Mouse (Mus musculus) kidney, postnatal 0 days (tissue): ENCODE measurements around the gene Ggt5. TPM values are rescaled to one million over a fixed set of nuclear protein-coding genes. Genes with fewer than 3 reads are reported as not detected.

Source experiments
- ATAC-seq: fragments of 200-750 bp; cut with Nextera tagmentation; replicated peaks from 2 replicates; pipeline ENCODE4 v1.8.0; 2017; ENCODE audit warnings: low read depth, moderate number of reproducible peaks, moderate TSS enrichment, moderate library complexity; ENCODE audit not compliant: low FRiP score
- DNase-seq: peaks from one replicate; pipeline ENCODE4 v3.0.0-alpha.2; 2016; ENCODE audit warnings: low spot score
- H3K27ac ChIP-seq: fragments of 300-500 bp; sonication (generic); 2 replicates; pipeline ENCODE4 v1.5.1; 2014; ENCODE audit warnings: mild to moderate bottlenecking
- H3K27me3 ChIP-seq: fragments of 300-500 bp; sonication (generic); 2 replicates; pipeline ENCODE4 v1.6.1; 2014; ENCODE audit warnings: low read length, mixed read lengths; ENCODE audit not compliant: insufficient read depth
- H3K36me3 ChIP-seq: fragments of 300-500 bp; sonication (generic); 2 replicates; pipeline ENCODE4 v1.6.1; 2014; ENCODE audit warnings: low read length, mixed read lengths; ENCODE audit not compliant: insufficient read depth
- H3K4me1 ChIP-seq: fragments of 300-500 bp; sonication (generic); replicated peaks from 2 replicates; pipeline ENCODE4 v1.6.1; 2014; ENCODE audit warnings: antibody characterized with exemption, low read length, mixed read lengths; ENCODE audit not compliant: insufficient read depth
- H3K4me2 ChIP-seq: fragments of 300-500 bp; sonication (generic); 2 replicates; pipeline ENCODE4 v1.6.1; 2014; ENCODE audit warnings: mild to moderate bottlenecking, low read length, moderate library complexity, mixed read lengths
- H3K4me3 ChIP-seq: fragments of 300-500 bp; sonication (generic); replicated peaks from 2 replicates; pipeline ENCODE4 v1.5.1; 2014; ENCODE audit warnings: low read depth, low read length
- H3K9ac ChIP-seq: fragments of 300-500 bp; sonication (generic); 2 replicates; pipeline ENCODE4 v1.6.1; 2014; ENCODE audit warnings: low read depth, low read length
- H3K9me3 ChIP-seq: fragments of 300-500 bp; sonication (generic); replicated peaks from 2 replicates; pipeline ENCODE4 v1.6.1; 2016; ENCODE audit warnings: low read length, inconsistent platforms, mixed read lengths
- CTCF ChIP-seq: IDR thresholded peaks from 2 replicates; pipeline ENCODE4 v1.5.1; 2016; ENCODE audit warnings: antibody characterized with exemption, low read depth, mild to moderate bottlenecking, moderate library complexity
- WGBS: fragments of 180-500 bp; shearing (Covaris S2); extraction: QIAGEN DNeasy Blood & Tissue Kit; methylation state at CpG from one replicate; pipeline ENCODE4 v1.1.7; 2014; 5-methylcytosine and 5-hydroxymethylcytosine counted together
- polyA plus RNA-seq: library from polyadenylated mRNA; unstranded; fragments of >200 nt; fragmentation: Nextera tagmentation; extraction: Ambion mirVana; gene quantifications from 2 replicates; pipeline ENCODE4 v1.2.1, GENCODE M21; 2015

Gene Ggt5
- polyA plus RNA-seq, 1 experiment from 2014 or later: 5.1 TPM

DNA sequence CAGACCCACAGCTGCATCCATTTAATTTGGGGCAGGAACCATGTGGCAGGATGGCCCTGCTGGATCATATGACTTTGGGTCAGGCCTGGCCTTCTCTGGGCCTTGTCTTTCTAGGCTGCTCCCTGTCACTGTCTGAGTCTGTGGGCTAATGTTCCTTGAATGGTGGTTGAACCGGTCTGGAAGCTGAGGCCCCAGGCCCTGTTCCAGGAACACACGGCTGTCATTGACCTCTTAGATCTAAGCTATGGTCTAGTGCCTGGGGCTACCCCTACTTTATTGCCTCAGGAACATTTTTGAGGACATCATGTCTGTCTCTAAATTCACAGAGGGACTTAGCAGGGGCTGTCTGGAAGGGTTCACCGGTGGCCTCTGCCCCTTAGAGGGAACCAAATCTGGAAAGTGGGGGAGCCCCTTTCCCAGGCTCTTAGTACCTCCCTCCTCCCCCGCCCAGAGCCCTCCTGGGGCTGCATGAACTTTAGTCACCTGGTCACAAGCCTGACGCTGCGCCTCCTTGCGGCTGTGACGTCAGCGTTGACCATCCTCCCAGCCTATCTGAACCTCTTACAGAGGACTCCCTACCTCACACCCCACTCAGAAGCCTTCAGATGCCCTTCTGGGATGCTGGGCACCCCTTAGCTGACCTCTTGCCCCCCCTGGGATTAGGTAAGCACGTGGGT is 18.0 kb upstream of the Ggt5 start:
- ATAC-seq (peak; percentile 27), DNase-seq (no peak)
- peak overlapping the region; percentile 68 for H3K27ac ChIP-seq
- 23% methylated on average over 10 of the region's 10 CpGs for WGBS
- peaks cover 11% of the 10 kb centered on the region for H3K4me1 ChIP-seq
- H3K9me3 ChIP-seq: no peaks in the 10 kb centered on the region
- no peaks in the 10 kb centered on the region for H3K36me3 ChIP-seq
- TF ChIP-seq CTCF: no peak
- H3K4me2 ChIP-seq: peak overlapping the region; percentile 23; the same call in 1 of the 2 replicates
- no peak overlapping the region for H3K4me3 ChIP-seq
- H3K27me3 ChIP-seq: no peaks in the 10 kb centered on the region
- H3K9ac ChIP-seq: 0 out of 2 replicates have a peak overlapping the region, but pooled peaks have one; percentile 18

DNA sequence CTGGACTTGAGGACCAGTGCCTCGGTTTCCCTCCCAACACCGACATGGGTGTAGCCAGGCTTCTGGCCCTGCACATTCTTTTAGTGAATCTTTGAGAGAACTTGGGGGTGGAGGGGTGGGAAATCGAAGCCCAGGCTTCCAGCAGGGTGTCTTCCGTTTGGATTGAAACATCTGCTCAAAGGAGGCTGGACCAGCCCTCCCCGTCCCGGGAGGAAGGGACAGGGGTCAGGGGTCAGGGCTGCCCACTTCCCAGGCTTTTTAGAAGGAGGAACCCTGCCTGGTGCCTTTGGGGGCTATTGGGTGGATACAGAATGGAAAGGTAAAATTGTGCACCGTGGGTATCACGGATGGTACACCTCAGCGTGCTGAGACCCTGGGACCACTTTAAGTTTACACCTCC is 17.2 kb upstream of the Ggt5 start:
- ATAC-seq (no peak), DNase-seq (no peak)
- H3K9ac ChIP-seq: 0 out of 2 replicates have a peak overlapping the region, but pooled peaks have one; percentile 18
- no peaks in the 10 kb centered on the region for H3K36me3 ChIP-seq
- no peaks in the 10 kb centered on the region for H3K9me3 ChIP-seq
- peak overlapping the region; percentile 23 for H3K4me2 ChIP-seq
- H3K27me3 ChIP-seq: no peaks in the 10 kb centered on the region
- peaks cover 11% of the 10 kb centered on the region for H3K4me1 ChIP-seq
- H3K27ac ChIP-seq: peak overlapping the region; percentile 70
- no peak overlapping the region for H3K4me3 ChIP-seq
- WGBS: 50% methylated on average over 9 of the region's 9 CpGs
- no peak for TF ChIP-seq CTCF

DNA sequence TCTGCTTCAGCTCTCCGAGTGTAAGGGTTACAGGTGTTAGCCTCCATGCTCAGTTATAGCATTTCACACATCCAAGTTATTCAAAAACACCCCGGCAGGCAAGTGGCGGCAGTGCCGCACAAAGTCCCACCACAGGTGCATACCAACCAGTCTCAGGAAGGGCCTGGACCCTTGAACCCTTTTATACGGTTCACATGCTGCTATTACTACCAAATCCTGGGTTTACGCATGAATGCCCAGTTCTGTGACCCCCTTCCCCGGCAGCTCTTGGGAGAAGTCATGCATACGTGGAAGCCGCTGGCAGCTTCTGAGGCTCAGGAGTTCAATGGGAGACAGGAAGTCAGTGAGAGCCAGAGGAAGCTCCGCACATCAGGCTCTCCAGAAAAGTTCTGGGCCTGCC is 16.0 kb upstream of the Ggt5 start:
- Histone ChIP-seq H3K4me2 (no peak overlapping the region), H3K9me3 (no peaks in the 10 kb centered on the region), H3K27ac (peak overlapping the region; percentile 70), H3K36me3 (no peaks in the 10 kb centered on the region), H3K4me3 (no peak overlapping the region), H3K9ac (no peak overlapping the region), H3K27me3 (no peaks in the 10 kb centered on the region), H3K4me1 (peaks cover 11% of the 10 kb centered on the region)
- DNase-seq: peak; percentile 70
- WGBS: 36% methylated on average over 10 of the region's 10 CpGs
- peak; percentile 80 for ATAC-seq
- no peak for TF ChIP-seq CTCF

DNA sequence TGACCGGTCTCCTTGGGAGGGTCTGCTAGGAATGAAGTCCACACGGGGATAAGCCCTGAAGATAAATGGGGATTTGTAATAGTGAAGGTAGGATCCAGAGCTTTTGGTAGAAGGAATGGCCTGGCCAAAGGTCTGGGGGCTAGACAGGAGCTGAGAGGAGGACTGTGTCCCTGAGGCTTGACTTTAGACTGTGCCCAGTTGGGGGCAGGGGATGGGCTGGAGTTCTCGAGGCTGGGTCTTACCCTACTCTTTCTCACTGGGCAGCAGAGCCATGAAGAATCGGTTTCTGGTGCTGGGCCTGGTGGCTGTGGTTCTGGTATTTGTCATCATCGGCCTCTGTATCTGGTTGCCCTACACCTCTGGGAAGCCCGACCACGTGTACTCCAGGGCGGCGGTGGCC is 15.2 kb upstream of the Ggt5 start:
- H3K27me3 ChIP-seq: no peaks in the 10 kb centered on the region
- H3K9me3 ChIP-seq: no peaks in the 10 kb centered on the region
- H3K27ac ChIP-seq: peak overlapping the region; percentile 70
- TF ChIP-seq CTCF: no peak
- H3K4me3 ChIP-seq: no peak overlapping the region
- H3K36me3 ChIP-seq: no peaks in the 10 kb centered on the region
- H3K4me1 ChIP-seq: peaks cover 11% of the 10 kb centered on the region
- no peak overlapping the region for H3K4me2 ChIP-seq
- DNase-seq (no peak), ATAC-seq (0 out of 2 replicates have a peak, but pooled peaks have one; percentile 21)
- WGBS: 82% methylated on average over 9 of the region's 9 CpGs
- peak overlapping the region; percentile 15; the same call in 1 of the 2 replicates for H3K9ac ChIP-seq

DNA sequence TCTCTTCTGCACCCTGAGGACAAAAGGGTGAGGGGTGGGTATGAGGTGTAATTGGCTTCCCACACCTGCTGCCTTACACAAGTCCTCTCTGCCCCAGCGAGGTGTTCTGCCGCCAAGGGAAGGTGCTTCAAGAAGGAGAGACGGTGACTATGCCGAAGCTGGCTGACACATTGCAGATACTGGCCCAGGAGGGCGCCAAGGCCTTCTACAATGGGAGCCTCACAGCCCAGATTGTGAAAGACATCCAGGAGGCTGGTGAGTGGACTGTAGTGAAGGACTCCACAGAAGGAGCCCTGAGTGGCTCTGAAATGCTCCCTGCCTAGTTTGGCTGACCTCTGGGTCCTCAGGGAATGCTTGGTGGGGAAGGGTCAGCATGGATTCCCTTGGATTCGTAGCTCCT is 10.0 kb upstream of the Ggt5 start:
- ATAC-seq (no peak), DNase-seq (no peak)
- WGBS: 84% methylated on average over 6 of the region's 6 CpGs
- H3K9me3 ChIP-seq: no peaks in the 10 kb centered on the region
- H3K4me3 ChIP-seq: no peak overlapping the region
- no peak for TF ChIP-seq CTCF
- no peaks in the 10 kb centered on the region for H3K36me3 ChIP-seq
- no peaks in the 10 kb centered on the region for H3K4me1 ChIP-seq
- H3K4me2 ChIP-seq: no peak overlapping the region
- no peak overlapping the region for H3K9ac ChIP-seq
- H3K27me3 ChIP-seq: no peaks in the 10 kb centered on the region
- no peak overlapping the region for H3K27ac ChIP-seq

DNA sequence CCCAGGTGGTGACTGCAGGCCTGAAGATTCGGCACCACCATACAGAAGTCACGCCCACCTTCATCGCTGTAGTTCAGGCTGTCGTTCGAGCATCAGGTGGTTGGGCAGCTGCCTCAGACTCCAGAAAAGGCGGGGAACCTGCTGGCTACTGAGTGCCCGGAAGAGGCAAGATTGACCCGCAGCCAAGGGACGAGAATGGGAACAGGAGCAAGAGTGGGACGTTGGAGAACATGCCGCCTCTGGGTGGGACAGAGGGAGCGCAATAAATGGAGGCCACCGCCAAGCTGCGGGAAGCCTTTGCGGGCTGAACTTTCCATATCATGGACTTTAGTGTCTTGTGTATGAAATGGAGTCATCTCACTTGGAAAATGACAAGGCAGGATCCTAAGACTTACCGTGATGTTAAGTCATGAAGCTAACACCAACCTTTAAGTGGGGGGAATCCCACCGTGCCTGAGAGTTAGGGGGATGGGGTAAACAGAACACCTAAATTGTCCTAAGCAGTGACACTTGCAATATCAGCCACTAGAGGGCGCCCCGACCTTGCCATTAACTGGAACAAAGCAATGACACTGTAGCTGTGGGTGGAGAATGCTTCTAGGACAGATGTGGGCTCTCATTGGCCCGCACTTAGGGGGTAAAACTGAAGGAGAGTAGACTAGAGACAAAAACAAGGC is 3.1 kb upstream of the Ggt5 start:
- Histone ChIP-seq H3K36me3 (no peaks in the 10 kb centered on the region), H3K9ac (no peak overlapping the region), H3K9me3 (no peaks in the 10 kb centered on the region), H3K27ac (no peak overlapping the region), H3K4me1 (peaks cover 21% of the 10 kb centered on the region), H3K4me2 (peak overlapping the region; percentile 30; the same call in 1 of the 2 replicates), H3K27me3 (no peaks in the 10 kb centered on the region), H3K4me3 (no peak overlapping the region)
- peak; percentile 99 for TF ChIP-seq CTCF
- WGBS: 16% methylated on average over 20 of the region's 20 CpGs
- ATAC-seq: peak; percentile 18; the same call in 1 of the 2 replicates
- peak; percentile 94 for DNase-seq
